Mouse (Mus musculus) liver, postnatal 0 days (tissue): Measurements from ENCODE around the gene Chil6. TPM values are rescaled to one million over a fixed set of nuclear protein-coding genes. Genes with fewer than 3 reads are reported as not detected.

Experiments used
- ATAC-seq: fragments of 200-750 bp; cut with Nextera tagmentation; 2 replicates; pipeline ENCODE4 v1.8.0; 2017; ENCODE audit warnings: mild to moderate bottlenecking, moderate library complexity
- DNase-seq: peaks from one replicate; pipeline ENCODE4 v3.0.0-alpha.2; 2016
- H3K27ac ChIP-seq: fragments of 300-500 bp; sonication (generic); 2 replicates; pipeline ENCODE4 v1.5.1; 2014; ENCODE audit warnings: antibody characterized with exemption, moderate library complexity, mild to moderate bottlenecking, low read depth
- H3K27me3 ChIP-seq: fragments of 300-500 bp; sonication (generic); 2 replicates; pipeline ENCODE4 v1.6.1; 2014; ENCODE audit warnings: low read length, control low read depth, mixed read lengths; ENCODE audit not compliant: insufficient read depth
- H3K36me3 ChIP-seq: fragments of 300-500 bp; sonication (generic); replicated peaks from 2 replicates; pipeline ENCODE4 v1.6.1; 2014; ENCODE audit warnings: mild to moderate bottlenecking, control low read depth, low read length, moderate library complexity, mixed read lengths; ENCODE audit not compliant: insufficient read depth
- H3K4me1 ChIP-seq: fragments of 300-500 bp; sonication (generic); 2 replicates; pipeline ENCODE4 v1.6.1; 2014; ENCODE audit warnings: antibody characterized with exemption, mild to moderate bottlenecking, control low read depth; ENCODE audit not compliant: insufficient read depth
- H3K4me2 ChIP-seq: fragments of 300-500 bp; sonication (generic); 2 replicates; pipeline ENCODE4 v1.6.1; 2014; ENCODE audit warnings: low read depth, mild to moderate bottlenecking, low read length, moderate library complexity, mixed read lengths
- H3K4me3 ChIP-seq: fragments of 300-500 bp; sonication (generic); 2 replicates; pipeline ENCODE4 v1.5.1; 2014; ENCODE audit warnings: low read depth, low read length
- H3K9ac ChIP-seq: fragments of 300-500 bp; sonication (generic); replicated peaks from 2 replicates; pipeline ENCODE4 v1.6.1; 2014; ENCODE audit warnings: mild to moderate bottlenecking, moderate library complexity
- H3K9me3 ChIP-seq: fragments of 300-500 bp; sonication (generic); 2 replicates; pipeline ENCODE4 v1.6.1; 2016; ENCODE audit warnings: mild to moderate bottlenecking, control low read depth, low read length, mixed read lengths
- CTCF ChIP-seq: sonication (generic); IDR thresholded peaks from 2 replicates; pipeline ENCODE4 v1.5.1; 2016; ENCODE audit warnings: antibody characterized with exemption, low read depth
- EP300 ChIP-seq: IDR thresholded peaks from 2 replicates; pipeline ENCODE4 v1.6.1; 2016; ENCODE audit warnings: antibody characterized with exemption, low read depth, mild to moderate bottlenecking
- WGBS: fragments of 180-500 bp; shearing (Covaris S2); extraction: QIAGEN DNeasy Blood & Tissue Kit; methylation state at CpG from one replicate; pipeline ENCODE4 v1.1.7; 2014; ENCODE audit not compliant: insufficient replicate concordance; 5-methylcytosine and 5-hydroxymethylcytosine counted together
- polyA plus RNA-seq: library from polyadenylated mRNA; unstranded; fragments of >200 nt; fragmentation: Nextera tagmentation; extraction: Ambion mirVana; gene quantifications from 2 replicates; pipeline ENCODE4 v1.2.1, GENCODE M21; 2015

The Chil6 gene
- polyA plus RNA-seq, result not detected in 2 replicates

DNA sequence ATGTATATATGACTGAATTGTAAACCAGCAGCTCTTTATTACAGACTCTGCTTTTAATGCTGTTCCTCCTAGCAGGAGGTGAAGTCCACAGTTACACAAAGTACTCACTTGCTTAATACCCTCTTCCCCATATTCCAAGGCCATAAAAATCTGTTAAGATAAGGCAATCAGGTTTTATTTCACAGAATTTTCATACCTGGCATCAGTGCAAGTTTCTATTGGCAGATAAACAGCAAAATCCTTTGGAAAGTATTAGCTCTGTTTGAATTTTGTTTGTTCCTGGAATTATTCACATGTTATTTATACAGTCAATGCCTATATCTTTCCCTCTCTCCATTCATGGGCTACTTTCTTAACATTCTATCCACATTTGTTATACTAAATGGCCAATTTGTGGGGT lies at the start of gene Chil6:
Gene Chil6, minus strand, starts transcription at position 101 of the 400 bp plus-strand sequence.
- Histone ChIP-seq H3K9me3 (no peaks in the 10 kb centered on the region), H3K27me3 (no peaks in the 10 kb centered on the region), H3K36me3 (no peaks in the 10 kb centered on the region), H3K27ac (no peak within 1 kb of the TSS), H3K4me1 (no peaks in the 10 kb centered on the region), H3K4me2 (no peak within 1 kb of the TSS), H3K9ac (no peak within 1 kb of the TSS), H3K4me3 (no peak within 1 kb of the TSS)
- no peak for DNase-seq
- TF ChIP-seq CTCF, result no peak
- no peak for TF ChIP-seq EP300
- ATAC-seq, result no peak

DNA sequence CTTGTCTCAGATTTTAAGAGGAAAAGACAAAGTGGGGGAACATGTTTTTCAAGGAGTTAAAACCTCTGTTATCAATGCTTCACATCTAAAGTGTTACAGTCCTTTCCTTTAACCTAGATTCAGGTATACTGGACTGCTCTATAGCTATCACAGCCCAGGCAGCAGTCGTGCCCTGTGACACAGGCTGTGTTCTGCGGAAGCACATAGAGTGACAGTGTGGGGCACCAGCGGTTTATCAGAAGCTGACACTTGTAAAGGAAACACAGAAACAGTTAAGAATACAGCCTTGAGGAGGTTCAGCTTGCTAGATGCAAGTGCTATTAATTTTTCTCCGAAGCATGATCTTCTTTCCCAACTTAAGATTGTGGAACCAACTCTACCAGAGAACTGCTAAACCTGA lies 46.6 kb upstream of the Chil6 start:
- DNase-seq (no peak), ATAC-seq (no peak)
- Histone ChIP-seq H3K4me3 (no peak overlapping the region), H3K9me3 (no peaks in the 10 kb centered on the region), H3K27me3 (no peaks in the 10 kb centered on the region), H3K4me1 (0 out of 2 replicates have a peak, but pooled peaks cover 2% of the 10 kb centered on the region), H3K9ac (no peak overlapping the region), H3K36me3 (no peaks in the 10 kb centered on the region), H3K27ac (no peak overlapping the region), H3K4me2 (no peak overlapping the region)
- WGBS, result 34% methylated on average over 4 of the region's 4 CpGs
- no peak for TF ChIP-seq CTCF
- no peak for TF ChIP-seq EP300

DNA sequence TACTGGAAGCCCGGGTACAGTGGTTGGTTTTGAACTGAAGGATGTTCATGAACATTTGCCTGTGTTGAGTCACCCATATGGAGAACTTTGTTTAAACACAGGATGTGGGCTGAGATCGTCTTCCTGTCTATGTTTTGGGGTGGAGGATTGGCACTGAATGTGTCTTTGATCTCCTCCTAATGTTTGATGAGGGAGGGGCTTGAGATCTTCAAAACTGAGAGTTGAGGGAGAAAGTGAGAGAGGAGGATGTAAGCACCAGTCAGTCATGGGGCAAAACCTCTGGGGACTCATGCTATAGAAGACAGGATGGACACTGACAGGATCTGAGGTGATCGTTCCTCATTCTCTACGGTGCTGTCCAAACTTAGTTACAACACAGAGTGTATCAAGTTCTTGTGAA lies 43.6 kb upstream of the Chil6 start:
- H3K4me3 ChIP-seq, result no peak overlapping the region
- WGBS, result 38% methylated on average over 4 of the region's 4 CpGs
- no peak overlapping the region for H3K4me2 ChIP-seq
- no peak for TF ChIP-seq CTCF
- no peak for TF ChIP-seq EP300
- DNase-seq, result no peak
- H3K4me1 ChIP-seq, result 0 out of 2 replicates have a peak, but pooled peaks cover 2% of the 10 kb centered on the region
- H3K27me3 ChIP-seq, result no peaks in the 10 kb centered on the region
- no peaks in the 10 kb centered on the region for H3K9me3 ChIP-seq
- no peak overlapping the region for H3K27ac ChIP-seq
- no peak overlapping the region for H3K9ac ChIP-seq
- ATAC-seq, result peak; percentile 23; the same call in 1 of the 2 replicates
- H3K36me3 ChIP-seq, result no peaks in the 10 kb centered on the region

DNA sequence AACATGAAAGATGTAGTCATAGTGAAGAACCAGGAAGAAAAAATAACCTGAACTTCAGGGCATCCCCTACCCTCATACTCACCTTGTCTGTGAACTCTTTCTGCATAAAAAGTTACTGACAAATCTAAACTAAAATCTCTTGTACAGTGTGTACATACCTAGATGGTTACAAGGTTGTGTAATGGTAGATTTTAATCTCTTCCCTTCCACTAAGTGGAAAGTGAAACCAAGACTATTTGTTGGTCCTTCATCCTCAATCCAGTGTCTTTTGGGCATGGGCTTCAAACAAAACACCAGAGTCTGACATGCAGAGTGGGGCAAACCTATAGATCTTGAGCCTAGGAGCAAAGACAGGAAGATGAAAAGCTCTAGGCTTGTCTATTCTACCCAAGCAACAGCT lies 43.0 kb upstream of the Chil6 start:
- no peaks in the 10 kb centered on the region for H3K27me3 ChIP-seq

DNA sequence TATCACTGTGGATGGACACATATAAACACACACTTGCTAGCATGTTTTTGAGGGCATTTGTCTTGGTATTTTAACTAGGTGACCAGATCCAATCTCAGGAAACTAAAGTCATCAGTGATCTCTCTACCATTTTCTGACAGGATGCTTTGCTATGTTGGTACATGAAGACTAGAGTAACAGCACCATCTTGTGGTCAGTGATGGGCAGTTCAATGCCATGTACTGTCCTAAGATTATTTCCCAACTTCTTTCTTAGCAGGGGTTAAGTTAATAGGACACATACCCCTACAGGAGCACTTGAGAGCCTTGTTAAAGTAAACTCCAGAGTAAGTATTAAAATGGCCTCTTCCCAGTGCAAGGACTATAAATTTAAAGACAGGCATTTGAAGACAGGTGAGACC lies 42.6 kb upstream of the Chil6 start:
- no peak overlapping the region for H3K4me3 ChIP-seq
- no peak for TF ChIP-seq EP300
- TF ChIP-seq CTCF, result peak; percentile 90
- no peak overlapping the region for H3K27ac ChIP-seq
- H3K27me3 ChIP-seq, result no peaks in the 10 kb centered on the region
- H3K4me2 ChIP-seq, result no peak overlapping the region
- H3K9ac ChIP-seq, result no peak overlapping the region
- peak; percentile 64; the same call in 1 of the 2 replicates for ATAC-seq
- H3K9me3 ChIP-seq, result no peaks in the 10 kb centered on the region
- peak; percentile 26 for DNase-seq
- H3K36me3 ChIP-seq, result no peaks in the 10 kb centered on the region
- 0 out of 2 replicates have a peak, but pooled peaks cover 2% of the 10 kb centered on the region for H3K4me1 ChIP-seq

More for the DNA sequence above, 43.0 kb upstream of the Chil6 start:
- H3K4me2 ChIP-seq, result no peak overlapping the region
- ATAC-seq (peak; percentile 44; the same call in 1 of the 2 replicates), DNase-seq (no peak)
- no peak overlapping the region for H3K4me3 ChIP-seq
- TF ChIP-seq CTCF, result no peak
- no peak for TF ChIP-seq EP300
- H3K9me3 ChIP-seq, result no peaks in the 10 kb centered on the region
- no peaks in the 10 kb centered on the region for H3K36me3 ChIP-seq
- H3K9ac ChIP-seq, result no peak overlapping the region
- H3K27ac ChIP-seq, result no peak overlapping the region
- 0 out of 2 replicates have a peak, but pooled peaks cover 2% of the 10 kb centered on the region for H3K4me1 ChIP-seq

Other genes starting within 250 kb of the Chil6 start
- 103 and 110 TPM in 2 replicates for gene Chil3, start 238.6 kb downstream of the Chil6 start, polyA plus RNA-seq
- gene Chil4, start 186.7 kb downstream of the Chil6 start, polyA plus RNA-seq, result not detected in 2 replicates
- gene Dennd2d, start 76.2 kb upstream of the Chil6 start, polyA plus RNA-seq, result 7.6 and 7.7 TPM in 2 replicates
- 76.4 and 79.1 TPM in 2 replicates for gene Dram2, start 141.6 kb upstream of the Chil6 start, polyA plus RNA-seq
- 59.4 and 64.1 TPM in 2 replicates for gene Cept1, start 141.6 kb upstream of the Chil6 start, polyA plus RNA-seq